Mouse (Mus musculus): ENCODE measurements around the gene Ddx6.

- TF ChIP-seq CTCF (IDR thresholded peaks at IDR 0.05; ENCODE audit: borderline replicate concordance, insufficient read depth, low read depth, low read length) (no peak), POLR2A (IDR thresholded peaks at IDR 0.05; ENCODE audit: borderline replicate concordance, insufficient read depth, low read length) (no peak)
Observed at GRCm38 (mm10) chr9:44673005-44673404, 68.3 kb downstream of the Ddx6 start, which contains the start of gene Treh.

Data from cerebellum, adult 2 months (tissue).